Mouse (Mus musculus) macrophage (primary cell): Measurements from ENCODE around the gene Sap30. TPM values are rescaled to one million over a fixed set of nuclear protein-coding genes. Genes with fewer than 3 reads are reported as not detected.

Experiments used
- H3K27ac ChIP-seq: fragments of 350-480 bp; formaldehyde crosslinking; 2 replicates; pipeline ENCODE4 v1.9.0; 2021
- H3K36me3 ChIP-seq: fragments of 350-480 bp; formaldehyde crosslinking; 2 replicates; pipeline ENCODE4 v1.9.0; 2021; ENCODE audit errors: inconsistent target
- H3K4me3 ChIP-seq: fragments of 350-480 bp; formaldehyde crosslinking; 2 replicates; pipeline ENCODE4 v1.9.0; 2021; ENCODE audit errors: inconsistent target
- H3K79me2 ChIP-seq: fragments of 350-480 bp; formaldehyde crosslinking; 2 replicates; pipeline ENCODE4 v1.9.0; 2021; ENCODE audit errors: inconsistent target
- WGBS: methylation state at CpG from one replicate; pipeline ENCODE4 v1.1.7; 2026; ENCODE audit warnings: inconsistent platforms; ENCODE audit not compliant: missing documents; 5-methylcytosine and 5-hydroxymethylcytosine counted together
- polyA plus RNA-seq: library from polyadenylated mRNA; stranded (reverse); fragments of 250-400 nt; gene quantifications from 3 replicates; pipeline ENCODE4 v1.2.4, GENCODE M21; 2018; ENCODE audit warnings: inconsistent platforms

Gene Sap30
- polyA plus RNA-seq, 1 experiment from 2014 or later = 25.6 TPM

- 47% methylated on average over 4 of the region's 4 CpGs for WGBS
- no peak overlapping the region for H3K27ac ChIP-seq
Observed at GRCm38 (mm10) chr8:57441131-57441530, 46.5 kb downstream of the Sap30 start.

GRCm38 (mm10) chr8:57436437-57436796 is 51.2 kb downstream of the Sap30 start:
- 59% methylated on average over 9 of the region's 9 CpGs for WGBS
- Histone ChIP-seq H3K36me3 (no peaks in the 10 kb centered on the region), H3K79me2 (no peaks in the 10 kb centered on the region), H3K4me3 (no peak overlapping the region), H3K27ac (no peak overlapping the region)

More at GRCm38 (mm10) chr8:57441131-57441530, 46.5 kb downstream of the Sap30 start:
- Histone ChIP-seq H3K79me2 (no peaks in the 10 kb centered on the region), H3K36me3 (no peaks in the 10 kb centered on the region), H3K4me3 (no peak overlapping the region)

- Histone ChIP-seq H3K36me3 (no peaks in the 10 kb centered on the region), H3K4me3 (no peak overlapping the region), H3K79me2 (no peaks in the 10 kb centered on the region), H3K27ac (no peak overlapping the region)
- WGBS = 27% methylated on average over 18 of the region's 18 CpGs
Observed at GRCm38 (mm10) chr8:57435768-57436436, 51.8 kb downstream of the Sap30 start.

- Histone ChIP-seq H3K27ac (no peak overlapping the region), H3K79me2 (no peaks in the 10 kb centered on the region), H3K36me3 (no peaks in the 10 kb centered on the region), H3K4me3 (no peak overlapping the region)
- WGBS = 16% methylated on average over 5 of the region's 5 CpGs
Observed at GRCm38 (mm10) chr8:57432802-57433201, 54.9 kb downstream of the Sap30 start.

Other genes starting within 250 kb of the Sap30 start
- gene Hand2, start 166.9 kb downstream of the Sap30 start, polyA plus RNA-seq = not detected in 3 replicates
- gene Scrg1, start 31.9 kb downstream of the Sap30 start, polyA plus RNA-seq = not detected in 3 replicates
- gene Hmgb2, start 24.0 kb upstream of the Sap30 start, polyA plus RNA-seq = 14.7 to 36.9 TPM (median 28.3 TPM) in 3 replicates
- gene Galnt7, start 165.2 kb upstream of the Sap30 start, polyA plus RNA-seq = 21.0 to 30.5 TPM (median 21.6 TPM) in 3 replicates